Mouse (Mus musculus) liver (tissue): ENCODE measurements around the gene Ndufaf4.
"Not testable (repeated sequence)": the region's sequence is repeated elsewhere in the genome, so short reads cannot be mapped to it uniquely, and the experiment has no call there.

ENCODE experiments used
- DNase-seq: peaks from one replicate; pipeline ENCODE4 v3.0.0-alpha.2; 2020; ENCODE audit warnings: mixed read lengths

Gene Ndufaf4

DNA sequence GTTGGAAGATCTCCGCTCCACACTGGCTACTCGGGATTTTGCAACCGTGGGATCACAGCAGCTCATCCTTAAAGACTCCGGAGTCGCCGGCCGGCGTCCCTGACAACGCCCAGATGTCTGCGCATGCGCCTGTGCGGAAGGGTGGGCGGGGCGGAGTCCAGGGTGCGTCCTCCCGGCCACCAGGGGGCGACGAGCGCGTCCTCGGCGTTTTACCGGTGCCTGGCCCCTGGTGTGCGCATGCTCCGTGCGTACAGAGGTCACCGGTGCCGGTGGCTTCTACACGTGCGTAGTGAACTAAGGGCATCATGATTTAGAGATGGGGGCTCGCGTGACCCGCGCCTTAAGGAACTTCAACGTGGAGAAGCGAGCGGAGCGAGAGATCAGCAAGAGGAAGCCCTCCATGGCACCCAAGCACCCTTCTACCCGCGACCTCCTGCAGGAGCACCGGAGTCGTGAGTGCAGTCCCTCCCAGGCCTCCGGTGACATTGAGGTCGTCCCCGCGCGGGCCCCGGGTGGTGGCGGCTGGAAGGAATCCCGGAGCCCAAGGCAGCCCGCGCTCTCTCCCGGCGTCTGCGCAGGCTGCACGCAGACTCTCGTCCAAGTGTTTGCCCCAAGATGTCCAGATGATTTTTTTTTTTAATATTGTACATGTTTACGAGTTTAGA lies at the start of gene Ndufaf4:
Gene Ndufaf4 (plus strand): TSS at position 233 of the 665 bp plus-strand sequence.
- DNase-seq = peak; percentile 98

DNA sequence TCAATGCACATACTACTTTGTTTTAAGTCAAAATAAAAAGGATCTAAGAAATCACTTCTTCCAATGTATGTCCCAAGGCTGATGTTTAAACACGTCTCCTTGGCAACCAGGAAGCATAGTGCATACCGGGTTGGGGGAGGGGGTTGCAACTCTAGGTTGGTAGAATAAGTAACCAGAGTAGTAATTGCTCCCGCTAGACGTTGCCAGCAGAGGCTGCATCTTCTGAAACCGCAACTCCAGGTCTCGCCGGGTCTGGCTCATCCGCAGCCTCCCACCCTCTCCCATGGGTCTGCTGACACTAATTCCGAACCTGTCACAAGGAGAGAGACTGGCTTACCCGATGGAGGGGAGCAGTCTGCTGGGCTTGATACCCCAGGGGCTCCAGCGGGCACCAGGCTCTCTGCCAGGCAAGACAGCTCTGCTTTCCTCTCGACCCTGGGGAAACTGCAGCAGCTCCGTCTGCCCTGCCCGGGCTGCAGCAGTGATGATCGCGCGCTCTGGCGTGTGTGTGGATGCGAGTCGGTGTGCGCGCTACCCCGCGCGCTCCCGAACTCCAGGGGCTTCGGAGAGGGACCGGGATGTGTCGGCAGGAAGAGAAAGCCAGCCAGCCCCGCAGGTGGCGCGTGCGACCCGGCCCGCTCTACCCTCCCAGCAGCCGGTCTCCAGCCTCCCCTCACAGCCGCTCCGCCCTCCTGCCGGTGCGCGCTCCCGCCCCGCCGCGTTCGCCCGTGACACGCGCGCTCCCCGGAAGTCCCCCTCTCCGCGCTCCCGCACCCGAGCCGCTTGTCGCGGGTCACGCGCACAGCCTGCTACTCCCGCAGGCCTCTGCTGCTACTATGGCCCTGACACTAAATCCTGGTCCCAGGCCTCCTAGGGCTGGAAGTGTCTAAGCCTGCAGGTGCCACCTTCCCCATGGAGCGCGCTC lies 47.2 kb upstream of the Ndufaf4 start, which contains the start of gene Klhl32:
Gene Klhl32 (minus strand): TSS at position 724 of the 925 bp plus-strand sequence.
- DNase-seq = peak; percentile 60

DNA sequence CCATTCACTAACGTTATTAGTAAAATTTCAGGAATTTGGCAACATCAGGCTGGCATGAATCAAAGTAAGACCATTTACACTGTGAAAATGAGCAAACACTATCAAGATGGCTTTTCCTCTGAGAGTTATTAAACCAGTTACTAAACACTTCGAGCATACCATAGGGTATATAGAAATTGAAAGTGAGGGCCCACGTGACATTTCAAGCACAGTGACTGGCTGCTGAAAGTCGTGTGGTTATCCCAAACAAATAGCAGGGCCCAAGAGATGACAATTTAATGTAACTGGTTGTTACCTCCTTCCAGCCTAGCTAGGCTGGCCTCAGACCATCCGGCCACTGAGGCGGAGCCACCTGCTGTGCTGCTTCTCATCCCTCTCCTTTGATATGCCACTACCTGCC lies 32.2 kb upstream of the Ndufaf4 start:
- DNase-seq = no peak

DNA sequence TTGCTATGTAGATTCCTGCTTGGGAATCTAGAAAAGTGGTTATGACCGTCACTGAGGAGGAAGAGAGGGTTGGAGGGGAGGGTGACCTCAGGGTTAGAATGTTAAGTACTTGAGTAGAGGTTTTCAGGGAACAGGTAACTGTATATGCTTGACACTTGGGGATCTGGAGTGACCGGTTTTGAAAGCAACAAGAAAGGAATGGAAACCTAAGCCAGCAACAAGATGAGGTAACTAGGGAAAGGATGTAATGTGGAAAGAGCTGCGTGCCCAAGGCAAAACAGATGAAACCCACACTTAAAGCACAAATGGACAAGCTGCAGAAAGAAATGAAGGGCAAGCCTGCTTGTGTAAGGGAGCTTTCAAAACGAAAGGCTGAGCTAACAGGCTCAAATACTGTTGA lies 28.7 kb upstream of the Ndufaf4 start:
- no peak for DNase-seq

DNA sequence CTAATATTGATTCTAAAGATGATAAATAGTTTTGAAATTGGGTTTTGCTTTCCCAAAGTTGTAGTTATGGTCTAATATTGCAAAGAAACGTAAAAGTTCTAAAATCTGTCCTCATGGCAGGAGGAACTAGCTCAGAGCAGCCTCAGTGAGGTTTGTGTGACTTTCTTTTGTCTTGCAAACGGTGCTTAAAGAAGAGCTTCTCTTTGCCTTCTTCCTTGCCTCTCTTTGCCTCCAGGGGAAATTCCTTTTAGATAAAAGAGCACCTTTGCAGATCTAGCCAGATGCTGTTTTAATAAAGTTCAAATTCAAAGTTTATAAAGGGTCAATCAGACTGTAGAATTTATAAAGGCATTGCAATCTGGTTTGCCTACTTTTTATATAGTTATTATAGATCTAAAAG lies 8.5 kb upstream of the Ndufaf4 start:
- DNase-seq = not testable (repeated sequence)

DNA sequence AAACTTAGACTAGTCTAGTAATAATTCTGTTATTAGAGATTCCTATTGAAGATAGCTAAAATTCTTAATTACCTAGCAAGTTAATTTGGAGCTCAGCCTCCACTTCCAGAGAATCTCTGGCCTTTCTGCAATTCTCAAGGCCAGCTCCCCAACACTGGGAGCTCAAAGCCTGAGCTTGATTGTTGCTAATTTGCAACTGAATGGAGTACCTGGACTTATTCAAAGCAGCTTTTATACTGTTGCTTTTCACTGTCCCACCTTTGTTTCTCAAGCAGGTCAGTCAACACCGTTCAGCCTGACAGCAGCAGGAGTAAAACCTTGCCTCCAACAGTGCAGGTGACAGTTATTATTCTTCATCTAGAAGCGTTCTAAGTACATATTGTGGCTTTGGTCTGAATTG lies 5.6 kb upstream of the Ndufaf4 start:
- not testable (repeated sequence) for DNase-seq

DNA sequence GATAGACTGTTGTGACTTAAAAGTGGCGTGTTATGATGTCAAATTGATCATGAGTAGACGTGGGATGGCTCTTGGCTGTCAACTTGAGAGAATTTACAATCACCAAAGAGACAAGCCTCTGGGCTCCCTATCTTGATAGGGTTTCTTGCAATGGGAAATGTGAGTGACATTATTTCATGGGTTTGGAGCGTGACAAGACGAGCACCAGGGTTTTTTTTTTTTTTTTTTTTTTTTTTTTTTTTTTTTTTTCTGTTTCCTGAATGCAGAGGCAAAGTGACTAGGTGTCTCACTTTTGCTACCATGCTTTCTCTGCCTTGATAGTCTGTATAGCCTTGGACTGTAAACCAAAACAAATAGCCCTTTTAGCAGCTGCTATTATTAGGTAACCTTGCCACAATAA lies 3.3 kb upstream of the Ndufaf4 start:
- DNase-seq = no peak

DNA sequence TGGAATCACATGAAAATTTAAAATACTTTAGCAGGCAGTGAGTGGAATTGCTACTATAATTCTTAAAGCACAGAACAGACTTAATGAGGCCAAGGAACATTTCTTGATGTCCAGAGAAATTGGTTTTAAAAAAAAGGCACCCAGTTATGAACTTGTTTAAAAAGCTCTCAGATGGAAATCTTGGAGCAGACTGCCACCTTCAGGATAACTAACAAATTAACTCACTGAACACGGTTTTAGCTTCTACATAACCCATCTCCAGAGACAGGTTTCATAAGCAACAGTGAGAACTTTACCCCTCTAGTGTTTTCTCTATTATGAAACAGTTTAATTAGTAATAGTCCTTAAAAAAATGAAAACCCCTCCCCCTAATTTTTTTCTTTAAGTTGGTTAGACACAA lies 1.1 kb upstream of the Ndufaf4 start:
- DNase-seq = no peak

DNA sequence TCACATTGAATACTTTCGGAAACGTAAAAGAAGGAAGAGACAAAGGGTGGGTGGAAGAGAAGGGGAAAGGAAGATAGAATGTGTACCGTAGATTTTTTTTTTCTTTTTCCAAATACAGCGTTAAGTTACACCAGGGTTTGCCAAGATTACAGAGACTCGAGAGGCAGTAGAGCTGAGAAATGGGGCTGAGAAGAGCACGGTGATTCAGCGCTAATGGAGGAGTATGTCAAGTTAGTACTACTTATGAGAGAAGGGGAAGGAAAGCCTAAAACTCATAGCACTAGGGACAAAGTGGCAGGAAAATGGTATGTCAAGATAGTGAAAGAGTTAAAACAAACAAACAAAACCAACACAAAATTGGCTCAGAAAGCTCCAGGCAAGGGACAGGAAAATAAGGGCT lies 532 bp upstream of the Ndufaf4 start:
- DNase-seq = peak; percentile 26

DNA sequence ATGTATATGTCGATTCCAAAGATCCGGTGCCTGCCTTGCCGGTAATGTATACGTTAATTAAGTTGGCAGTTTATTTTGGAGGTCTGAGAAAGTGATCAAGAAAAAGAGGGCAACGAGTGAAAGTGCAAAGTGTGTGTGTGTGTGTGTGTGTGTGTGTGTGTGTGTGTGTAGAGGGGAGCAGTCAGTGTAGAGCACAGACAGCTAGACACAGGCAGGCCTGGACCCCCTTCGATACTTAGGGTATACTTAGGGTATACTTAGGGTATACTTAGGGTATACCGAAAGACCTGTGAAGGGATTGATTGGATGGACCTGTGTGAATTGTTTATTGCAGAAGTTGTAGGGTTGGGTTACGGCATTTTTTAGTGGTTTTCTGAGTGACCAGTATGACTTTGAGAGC lies 753 bp downstream of the Ndufaf4 start:
- no peak for DNase-seq

DNA sequence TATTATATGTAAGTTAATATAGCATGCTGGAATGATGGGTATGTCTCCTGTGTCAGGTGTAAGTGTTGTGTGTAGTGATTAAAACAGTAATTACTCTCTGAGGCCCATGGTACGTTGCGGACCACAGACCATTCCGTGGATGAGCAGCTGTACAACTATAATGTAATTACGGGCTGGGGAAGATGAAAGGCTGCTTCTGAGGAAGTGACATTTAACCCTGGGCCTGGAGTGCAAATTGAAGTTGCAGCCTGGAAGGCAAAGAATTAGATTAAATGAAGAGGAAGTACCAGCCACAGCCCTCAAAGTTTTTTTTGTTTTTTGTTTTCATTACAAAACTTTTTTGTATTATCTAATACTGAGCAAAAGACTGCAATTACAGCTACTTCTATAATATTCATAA lies 1.3 kb downstream of the Ndufaf4 start:
- no peak for DNase-seq

DNA sequence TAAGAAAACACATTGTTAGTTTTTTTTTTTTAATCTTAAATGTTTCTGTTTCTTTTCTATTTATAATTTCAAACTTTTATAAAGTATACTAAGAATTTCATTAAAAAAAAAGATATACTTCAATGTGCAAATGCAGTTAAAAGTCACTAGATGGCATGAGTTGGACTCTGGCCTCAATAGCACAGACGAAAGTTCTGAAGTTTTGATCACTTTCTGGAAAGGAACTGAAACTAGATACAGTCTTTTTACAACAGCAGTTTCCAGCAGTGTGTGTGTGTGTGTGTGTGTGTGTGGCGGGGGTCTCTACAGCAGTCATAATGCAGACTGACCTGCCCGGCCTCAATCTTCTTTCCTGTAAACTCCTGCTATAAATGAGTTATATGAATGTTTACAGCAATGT lies 9.9 kb downstream of the Ndufaf4 start:
- no peak for DNase-seq

DNA sequence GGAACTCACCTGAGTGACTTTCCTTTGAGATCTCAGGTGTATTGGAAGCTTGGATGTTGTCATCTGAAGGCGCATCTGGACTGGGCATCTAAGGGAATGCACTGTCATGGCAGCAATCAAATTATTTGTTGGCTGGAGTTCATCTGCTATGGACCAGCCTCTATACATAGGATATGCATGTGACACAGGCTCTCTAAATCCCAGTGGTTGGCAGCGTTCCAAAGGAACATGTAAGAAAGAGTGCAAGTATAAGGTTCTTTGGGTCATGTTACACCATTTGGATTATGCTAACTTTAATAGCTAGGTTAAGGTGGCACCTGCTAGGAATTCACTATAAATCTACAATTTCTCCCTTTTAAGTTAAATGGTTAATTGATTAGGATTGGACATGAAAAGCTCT lies 17.7 kb downstream of the Ndufaf4 start:
- no peak for DNase-seq

DNA sequence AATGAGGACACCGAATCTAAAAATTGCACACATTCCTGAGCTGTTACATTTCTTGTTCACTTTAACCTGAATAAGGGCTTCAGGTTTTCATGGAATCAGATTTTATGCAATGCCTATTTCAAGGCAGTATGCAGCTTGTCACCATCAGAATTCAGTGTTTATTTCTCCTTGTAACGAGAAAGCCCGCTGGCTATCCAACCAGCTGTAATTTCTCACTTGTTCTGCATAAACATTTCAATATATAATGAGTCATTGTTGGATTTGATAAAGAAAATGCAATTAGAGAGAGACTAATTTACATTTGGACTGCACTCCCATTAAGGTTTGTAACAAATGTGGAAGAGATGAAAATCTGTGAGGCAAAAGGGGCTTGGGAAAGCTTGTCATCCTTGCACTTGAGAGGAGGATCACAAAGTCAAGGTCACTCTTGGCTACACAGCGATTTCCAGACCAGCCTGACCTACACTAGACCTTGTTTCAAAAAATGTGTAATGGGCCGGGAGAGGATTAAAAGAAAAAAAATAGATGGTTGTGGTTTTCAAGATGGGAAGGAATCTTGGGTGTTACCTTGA lies 22.2 kb downstream of the Ndufaf4 start:
- no peak for DNase-seq

DNA sequence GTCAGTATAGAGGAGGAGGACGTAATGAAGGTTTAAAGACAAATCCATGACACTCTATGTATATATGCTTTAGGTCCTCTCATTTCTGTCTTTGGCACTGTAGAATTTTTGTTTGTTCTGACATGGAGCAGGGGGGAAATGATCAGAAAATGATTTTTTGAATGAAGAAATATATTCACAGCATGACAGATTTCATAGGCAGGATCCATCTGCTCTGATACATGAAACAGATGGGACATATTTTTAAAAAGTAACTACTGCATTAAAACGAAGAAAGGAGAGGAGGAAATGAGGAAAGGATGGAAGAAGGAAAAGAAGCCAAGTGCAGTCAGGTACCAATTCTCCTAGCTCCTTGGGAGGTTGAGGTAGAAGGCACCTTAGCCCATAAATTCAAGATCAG lies 26.8 kb downstream of the Ndufaf4 start:
- DNase-seq = no peak

DNA sequence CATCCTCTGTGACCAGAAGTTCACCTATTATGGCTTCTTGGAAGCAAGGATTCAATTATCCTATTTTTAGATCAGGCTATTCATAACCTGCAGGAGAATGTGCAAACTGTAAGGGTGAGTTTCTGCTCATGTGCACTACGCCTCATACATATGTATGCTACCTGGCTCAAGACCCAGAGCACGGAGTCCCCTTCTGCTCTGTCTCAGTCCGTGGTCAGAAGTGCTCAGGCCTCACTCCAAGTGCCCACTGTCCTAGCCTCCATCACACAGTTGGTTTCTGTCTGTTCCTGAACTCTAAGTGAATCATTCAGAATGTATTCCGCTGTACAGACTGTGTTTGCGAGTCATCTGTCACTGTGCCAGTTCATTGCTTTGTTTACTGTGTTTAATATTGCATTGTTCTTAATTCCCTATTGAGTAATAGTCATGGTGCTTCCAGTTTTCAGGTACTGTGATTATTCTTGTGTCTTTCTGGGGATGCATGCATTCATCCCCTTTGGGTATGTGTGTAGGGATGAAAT lies 30.4 kb downstream of the Ndufaf4 start:
- DNase-seq = no peak

DNA sequence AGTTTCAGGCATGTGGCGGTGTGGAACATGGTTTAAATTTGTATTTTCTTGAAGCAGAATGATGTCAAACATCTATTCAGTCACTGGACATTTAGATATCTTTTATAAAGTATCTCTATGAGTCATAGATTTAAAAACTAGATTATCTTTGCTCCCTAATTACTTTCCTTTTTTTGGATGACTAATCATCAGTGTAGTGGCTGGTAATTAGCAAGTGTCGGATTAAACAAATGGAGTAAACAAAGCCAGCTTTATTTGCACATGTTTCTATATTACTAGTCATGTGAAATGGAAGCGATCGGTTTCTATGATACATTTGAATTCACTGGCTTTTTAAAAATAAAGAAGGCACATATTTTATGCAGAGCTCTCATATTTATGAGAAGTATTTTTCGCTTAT lies 31.0 kb downstream of the Ndufaf4 start:
- DNase-seq = no peak

DNA sequence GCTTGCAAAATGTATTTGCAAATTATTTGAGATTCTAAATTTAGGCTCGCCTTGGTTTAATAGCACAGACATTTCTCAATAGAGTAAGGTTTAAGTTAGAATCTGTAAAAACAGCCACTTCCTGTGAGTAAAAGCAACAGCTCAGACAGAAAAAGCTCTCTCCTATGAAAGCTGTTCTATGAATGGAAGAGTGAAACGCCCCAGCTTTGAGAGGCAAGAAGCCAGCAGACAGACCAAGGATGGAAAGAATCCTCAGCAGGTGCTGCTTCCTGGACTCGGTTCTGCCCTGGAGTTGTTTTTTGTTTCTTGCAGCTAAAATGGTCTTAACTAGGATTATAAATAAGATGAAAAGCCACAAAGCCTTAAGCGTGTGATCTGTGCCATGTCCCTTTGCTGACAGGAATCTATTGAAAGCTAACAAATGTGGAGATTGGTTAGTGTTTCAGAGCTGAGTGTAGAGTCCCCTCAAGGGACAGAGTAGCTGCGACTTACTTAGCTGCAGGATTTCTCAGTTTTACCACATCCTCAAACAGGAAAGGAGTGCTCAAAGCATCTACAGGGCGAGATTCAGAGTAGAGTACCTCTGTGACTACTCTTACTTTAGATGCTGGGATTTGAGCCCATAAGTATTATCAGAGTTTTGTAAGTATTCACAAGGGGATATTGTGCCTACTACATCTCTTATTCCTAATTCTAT lies 45.0 kb downstream of the Ndufaf4 start:
- DNase-seq = no peak
